In genomic region chr1:38545282-38545945, GRCm38 (mm10) we compare ENCODE assay signal across 8 mouse cellular contexts.
DNase-seq lines count a peak whose midpoint lies in the region; ATAC-seq lines count a peak whose summit lies in the region.

No protein-coding gene starts in this region.

- no peaks in the 10 kb centered on the region for H3K27me3 ChIP-seq in heart, embryonic 13.5 days (replicated peaks)
- H3K27me3 ChIP-seq in hindbrain, embryonic 10.5 days (ENCODE audit: insufficient read depth, poor library complexity, severe bottlenecking), result no peaks in the 10 kb centered on the region
- H3K27me3 ChIP-seq in liver, embryonic 12.5 days (replicated peaks), result 0 out of 2 replicates have a peak, but pooled peaks cover 4% of the 10 kb centered on the region

- no peak overlapping the region for H3K4me3 ChIP-seq in heart, embryonic 13.5 days
- H3K4me3 ChIP-seq in hindbrain, embryonic 10.5 days, result no peak overlapping the region
- no peak overlapping the region for H3K4me3 ChIP-seq in liver, embryonic 12.5 days

- peaks cover 50% of the 10 kb centered on the region for H3K4me1 ChIP-seq in heart, embryonic 13.5 days
- peaks cover 53% of the 10 kb centered on the region for H3K4me1 ChIP-seq in hindbrain, embryonic 10.5 days (replicated peaks)
- H3K4me1 ChIP-seq in liver, embryonic 12.5 days, result peaks cover 6% of the 10 kb centered on the region; the same call in 1 of the 2 replicates

- H3K36me3 ChIP-seq in heart, embryonic 13.5 days, result no peaks in the 10 kb centered on the region
- H3K36me3 ChIP-seq in hindbrain, embryonic 10.5 days, result 0 out of 2 replicates have a peak, but pooled peaks cover 5% of the 10 kb centered on the region
- no peaks in the 10 kb centered on the region for H3K36me3 ChIP-seq in liver, embryonic 12.5 days

- no peak overlapping the region for H3K9ac ChIP-seq in heart, embryonic 13.5 days
- H3K9ac ChIP-seq in liver, embryonic 12.5 days, result no peak overlapping the region

- no peak for ATAC-seq in heart, embryonic 13.5 days (ENCODE audit: extremely low read depth, insufficient number of reproducible peaks, low FRiP score, low TSS enrichment)
- ATAC-seq in liver, embryonic 12.5 days, result no peak

- WGBS in heart, embryonic 13.5 days, result 24% methylated on average over 12 of the region's 12 CpGs
- 45% methylated on average over 12 of the region's 12 CpGs for WGBS in hindbrain, embryonic 10.5 days
- WGBS in liver, embryonic 12.5 days (ENCODE audit: insufficient replicate concordance), result 26% methylated on average over 12 of the region's 12 CpGs

- H3K4me2 ChIP-seq in heart, embryonic 13.5 days, result peak overlapping the region; percentile 44
- no peak overlapping the region for H3K4me2 ChIP-seq in liver, embryonic 12.5 days

- no peak for DNase-seq in heart, postnatal 10 days
- DNase-seq in adrenal gland, postnatal 14 days, result peak; percentile 31
- peak; percentile 26 for DNase-seq in hindbrain, embryonic 10.5 days (ENCODE audit: low spot score)
- peak; percentile 49 to 70 for DNase-seq in lung, postnatal 4 days
- DNase-seq in spleen, postnatal 10 days (ENCODE audit: low spot score in 2 of 2), result no peak
- no peak for DNase-seq in ovary, postnatal 36 days (ENCODE audit: low spot score)

- H3K27ac ChIP-seq in heart, embryonic 13.5 days (replicated peaks), result no peak overlapping the region
- H3K27ac ChIP-seq in hindbrain, embryonic 10.5 days, result peak overlapping the region; percentile 59
- no peak overlapping the region for H3K27ac ChIP-seq in liver, embryonic 12.5 days

- H3K9me3 ChIP-seq in heart, embryonic 13.5 days, result no peaks in the 10 kb centered on the region
- H3K9me3 ChIP-seq in hindbrain, embryonic 10.5 days, result no peaks in the 10 kb centered on the region
- H3K9me3 ChIP-seq in liver, embryonic 12.5 days (replicated peaks), result no peaks in the 10 kb centered on the region

- intact Hi-C loops in heart, postnatal 10 days (cut with DNase I), result no loop called here

Comparison
In these comparisons a context has a peak if more than half of its experiments do, and no peak if none do; other contexts are left out.
1. DNase-seq: peak in adrenal gland, postnatal 14 days (single experiment), hindbrain, embryonic 10.5 days (single experiment) and lung, postnatal 4 days (2 of 2); none in heart, postnatal 10 days (0 of 2), spleen, postnatal 10 days (0 of 2) and ovary, postnatal 36 days (single experiment).